Mouse (Mus musculus) Patski (cell line): ENCODE data around the gene Ubash3a. TPM values are rescaled to one million over a fixed set of nuclear protein-coding genes. Genes with fewer than 3 reads are reported as not detected.

ENCODE experiments used
- ATAC-seq: fragments of 100-300 bp; one replicate; pipeline ENCODE4 v1.8.0; 2021
- CTCF ChIA-PET: fragments of 350-600 bp; sonication (Branson Sonifier 250); formaldehyde crosslinking; loops from one replicate; lab custom pipeline; 2022; ENCODE audit warnings: inconsistent platforms; lab: Charles Lee
- POLR2A ChIA-PET: fragments of 350-600 bp; sonication (Branson Sonifier 250); formaldehyde crosslinking; loops from one replicate; lab custom pipeline; 2022; ENCODE audit warnings: antibody characterized with exemption, inconsistent platforms; lab: Charles Lee
- DNase-seq: peaks from one replicate; pipeline ENCODE4 v3.0.0-alpha.2; 2011; ENCODE audit warnings: low read depth, low spot score
- H3K27me3 ChIP-seq: fragments of 371-371 bp; one replicate; pipeline ENCODE4 v1.5.1; 2021
- CTCF ChIP-seq: fragments of 100-300 bp; IDR thresholded peaks from one replicate; pipeline ENCODE4 v1.5.1; 2021
- in situ Hi-C: fragments of 300-500 bp; cut with MboI; formaldehyde crosslinking; loops from 3 replicates; pipeline ENCODE4 v1.11.1; 2018; ENCODE audit warnings: low pct_unique_long_range_greater_than_20kb, mixed read lengths
- polyA plus RNA-seq: library from polyadenylated mRNA; unstranded; gene quantifications from one replicate; pipeline ENCODE4 v1.2.3, GENCODE M21; 2021

The Ubash3a gene
- polyA plus RNA-seq, 1 experiment from 2014 or later: 0.01 TPM

DNA sequence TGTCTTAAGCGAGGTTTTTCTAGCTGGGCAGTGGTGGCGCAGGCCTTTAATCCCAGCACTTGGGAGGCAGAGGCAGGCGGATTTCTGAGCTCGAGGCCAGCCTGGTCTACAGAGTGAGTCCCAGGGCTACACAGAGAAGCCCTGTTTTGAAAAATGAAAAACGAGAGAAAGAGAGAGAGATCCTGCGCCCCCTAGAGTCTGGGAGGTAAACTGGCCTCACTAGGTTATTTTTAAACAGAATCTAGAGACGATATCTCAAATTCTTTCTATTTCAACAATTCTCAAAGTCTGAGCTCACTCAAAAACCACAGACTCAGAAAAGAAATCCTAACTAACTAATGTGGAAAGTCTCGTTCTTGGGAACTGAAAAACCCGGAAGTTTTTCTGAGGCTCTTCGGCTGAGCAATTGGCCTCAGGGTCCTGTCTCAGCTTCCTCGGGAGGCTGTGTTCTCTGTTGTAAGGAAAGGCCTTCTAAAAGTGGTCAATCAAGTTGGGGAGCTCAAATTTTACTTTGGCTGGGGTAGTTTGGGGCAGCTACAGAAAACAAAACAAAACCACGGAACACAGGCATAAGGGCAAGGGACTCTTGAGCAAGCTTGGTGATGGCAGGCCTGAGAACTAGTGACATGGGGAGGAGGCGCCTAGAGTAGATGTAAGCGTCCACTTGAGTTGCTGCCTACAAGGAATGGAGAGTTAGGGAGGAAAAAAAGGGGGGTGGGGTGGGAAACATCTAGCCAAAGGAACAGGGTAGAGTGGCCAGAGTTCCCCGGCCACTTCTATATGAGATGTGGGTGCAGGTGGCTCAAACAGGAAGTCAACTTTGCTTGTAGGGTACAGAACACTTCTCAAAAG is 86.9 kb downstream of the Ubash3a start:
- DNase-seq (no peak), ATAC-seq (no peak)
- CTCF ChIA-PET: interaction anchor here (0.7 to 1.7 kb wide), 3 partner anchors 10 to 40 kb away, joined by 3 to 6 read pairs (median 3); no protein-coding TSS in a partner anchor
- in situ Hi-C loops: no loop called here
- TF ChIP-seq CTCF: peak; percentile 57
- POLR2A ChIA-PET: no interaction called here
- peaks cover 4% of the 10 kb centered on the region for H3K27me3 ChIP-seq

DNA sequence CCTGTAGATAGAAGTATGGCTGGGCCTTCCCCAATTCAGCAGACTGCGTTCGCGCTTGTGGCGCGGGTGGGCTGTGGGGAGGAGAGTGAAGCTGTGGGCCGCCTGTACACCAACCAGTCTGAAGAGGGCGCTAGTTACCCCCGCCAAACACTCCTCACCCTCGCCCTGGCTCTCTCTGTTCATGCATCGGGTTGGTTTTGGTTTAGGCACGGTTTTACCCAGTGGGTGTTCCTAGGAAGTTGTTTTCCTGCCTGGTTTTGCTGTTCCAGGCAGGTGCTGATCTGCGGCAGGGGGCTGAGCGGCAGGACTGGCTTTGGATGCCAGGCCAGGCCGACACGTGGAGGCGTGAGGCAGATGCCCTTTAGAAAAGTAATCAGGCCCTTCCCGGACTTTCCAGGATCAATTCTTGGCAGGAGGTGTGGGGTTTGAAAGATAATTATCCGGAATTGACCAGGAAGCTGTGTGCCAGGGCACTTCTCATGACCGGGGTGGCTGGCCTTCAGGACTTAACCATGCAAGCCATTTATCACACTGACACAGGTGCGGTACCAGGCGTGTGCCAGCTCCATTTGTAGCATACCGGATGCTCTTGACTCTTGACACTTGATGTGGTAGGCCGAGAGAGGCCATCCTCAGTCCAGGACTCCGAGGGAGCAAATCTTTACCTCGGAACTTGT is 87.7 kb downstream of the Ubash3a start:
- DNase-seq (no peak), ATAC-seq (no peak)
- CTCF ChIA-PET: interaction anchor here (1.4 to 1.7 kb wide), 2 partner anchors 9 to 41 kb away, joined by 3 to 6 read pairs; no protein-coding TSS in a partner anchor
- POLR2A ChIA-PET: no interaction called here
- peaks cover 4% of the 10 kb centered on the region for H3K27me3 ChIP-seq
- in situ Hi-C loops: no loop called here
- no peak for TF ChIP-seq CTCF

DNA sequence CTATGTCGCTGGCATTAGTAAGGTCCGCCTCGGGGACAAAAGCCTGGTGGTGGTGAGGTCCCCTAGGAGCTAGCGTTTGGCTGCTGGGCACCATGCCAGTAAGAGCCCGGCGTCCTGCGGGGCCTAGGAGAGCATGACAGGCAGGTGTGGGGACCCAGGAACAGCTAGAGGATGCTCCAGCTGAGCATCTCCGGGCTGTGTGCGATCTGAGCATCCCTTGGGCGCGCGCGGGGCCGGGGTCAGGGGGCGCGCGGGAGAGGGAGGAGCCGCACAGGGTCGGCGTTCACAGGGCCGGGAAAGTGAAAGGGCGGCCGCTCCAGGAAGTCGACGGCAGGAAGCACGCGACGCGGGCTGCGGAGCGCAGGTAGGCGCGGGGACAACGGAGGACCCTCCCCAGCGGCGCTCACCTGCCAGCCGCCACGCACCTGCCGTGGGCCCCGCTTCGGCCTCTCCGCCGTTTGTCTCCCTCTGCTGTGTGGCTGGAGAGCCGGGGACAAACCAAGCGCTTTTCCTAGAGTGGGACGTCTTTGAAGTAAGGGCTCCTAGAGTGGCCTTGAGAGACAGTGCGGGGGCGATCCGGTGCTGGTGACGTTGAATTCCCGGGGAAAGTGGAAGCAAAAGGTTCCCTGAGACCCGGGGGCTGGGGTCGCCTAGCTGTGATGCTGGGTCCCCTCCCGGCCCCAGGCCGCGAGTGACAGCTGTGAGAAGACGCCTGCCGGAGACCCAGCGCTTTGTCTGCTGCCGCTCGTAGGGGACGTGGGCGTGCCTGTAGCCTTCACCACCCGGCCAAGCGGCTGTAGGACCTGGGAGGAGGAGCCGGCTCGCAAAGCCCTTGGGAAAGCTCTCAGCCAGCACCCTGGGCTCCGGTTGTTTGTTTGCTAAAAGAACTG is 88.5 kb downstream of the Ubash3a start:
- peak; percentile 89 for ATAC-seq
- in situ Hi-C loops: no loop called here

More for the DNA sequence above, 88.5 kb downstream of the Ubash3a start:
- ChIA-PET POLR2A (interaction anchor here (0.8 to 1.2 kb wide), 2 partner anchors 10 to 12 kb away, joined by 3 read pairs; no protein-coding TSS in a partner anchor), CTCF (interaction anchor here (1.0 to 1.7 kb wide), 2 partner anchors 8 to 10 kb away, joined by 3 to 6 read pairs; no protein-coding TSS in a partner anchor)
- H3K27me3 ChIP-seq: peaks cover 4% of the 10 kb centered on the region
- no peak for DNase-seq
- no peak for TF ChIP-seq CTCF

Other genes starting within 250 kb of the Ubash3a start
- 0.01 TPM for gene Abcg1, start 150.2 kb upstream of the Ubash3a start, polyA plus RNA-seq
- not detected for gene Tff3, start 78.2 kb upstream of the Ubash3a start, polyA plus RNA-seq
- gene Tff2, start 63.6 kb upstream of the Ubash3a start, polyA plus RNA-seq: not detected
- gene Tff1, start 42.6 kb upstream of the Ubash3a start, polyA plus RNA-seq: not detected
- not detected for gene Tmprss3, start 8.9 kb upstream of the Ubash3a start, polyA plus RNA-seq
- gene Rsph1, start 69.5 kb downstream of the Ubash3a start, polyA plus RNA-seq: 3.1 TPM
- gene Slc37a1, start 78.9 kb downstream of the Ubash3a start, polyA plus RNA-seq: 4.5 TPM
- not detected for gene Pde9a, start 178.3 kb downstream of the Ubash3a start, polyA plus RNA-seq